Mouse (Mus musculus): ENCODE data around the gene Gpr161.

DNA sequence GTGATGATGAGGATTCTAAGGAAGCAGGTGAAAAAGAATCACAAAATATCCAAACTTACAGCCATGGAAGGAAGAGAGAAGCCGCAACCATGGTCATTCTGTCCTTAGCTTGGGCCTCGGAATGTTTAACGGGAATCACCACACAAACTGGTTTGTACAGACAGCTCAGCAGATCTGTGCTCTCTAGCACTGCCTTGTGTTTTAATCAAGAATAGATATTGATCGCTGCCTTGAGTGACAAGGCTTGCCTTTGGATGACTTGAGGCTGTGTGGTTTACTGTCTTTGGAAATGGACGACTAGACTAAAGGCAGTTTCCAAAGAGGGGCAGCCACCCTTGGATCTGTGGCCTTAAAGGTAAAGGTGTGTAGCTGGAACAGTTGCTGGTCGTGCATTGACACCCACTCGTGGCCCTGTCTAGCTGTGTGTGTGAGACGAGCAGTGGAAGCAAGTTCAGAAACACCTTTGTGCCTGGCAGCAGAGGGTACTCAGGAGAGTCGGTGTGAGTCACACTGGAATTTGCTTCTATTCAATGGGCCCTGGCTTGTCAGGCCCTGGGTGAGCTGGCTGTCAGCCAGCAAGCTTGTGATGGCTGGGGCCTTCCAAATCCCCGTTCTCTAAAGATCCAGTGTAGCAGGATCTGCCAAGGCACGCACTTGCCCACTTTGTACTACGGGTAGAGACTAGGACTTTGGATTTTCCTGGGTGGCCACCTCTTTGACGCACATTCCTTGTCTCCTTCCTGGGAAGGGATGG, 7.0 kb downstream of the Gpr161 start:
- no peak for TF ChIP-seq CTCF (conservative IDR thresholded peaks at IDR 0.05; ENCODE audit: low read length)
- no peak for TF ChIP-seq NANOG (IDR thresholded peaks at IDR 0.05; ENCODE audit: borderline replicate concordance, low read length)
- TF ChIP-seq POU5F1 (IDR thresholded peaks at IDR 0.05; ENCODE audit: borderline replicate concordance, low read length): no peak
